Comparison of ENCODE assay signal across 40 mouse cellular contexts in genomic region chr11:58787651-58788050, GRCm38 (mm10). TPM values are rescaled to one million over a fixed set of nuclear protein-coding genes. Genes with fewer than 3 reads are reported as not detected.
DNase-seq lines count a peak whose midpoint lies in the region; ATAC-seq lines count a peak whose summit lies in the region.
"Had no signal": no experiment of that assay in that cellular context is flagged by ENCODE, and none has a peak within 500 bp of the region (broad histone marks: within the 10 kb centered on the region; RNA-seq: fewer than 3 reads in every experiment).

No protein-coding gene starts in this region.

- ATAC-seq in midbrain, embryonic 13.5 days, result no peak
- ATAC-seq: forebrain, postnatal 0 days; hindbrain, embryonic 16.5 days; intestine, embryonic 16.5 days; lung, postnatal 0 days; midbrain, embryonic 15.5 days; Patski had no signal

- H3K27me3 ChIP-seq in splenic B cell, adult 2 months (ENCODE audit: control insufficient read depth, insufficient read depth, low read length, poor library complexity, severe bottlenecking), result no peaks in the 10 kb centered on the region
- H3K27me3 ChIP-seq in midbrain, embryonic 13.5 days, result no peaks in the 10 kb centered on the region
- H3K27me3 ChIP-seq: embryonic facial prominence, embryonic 12.5 days; heart, embryonic 13.5 days; limb, embryonic 15.5 days; liver, embryonic 13.5 days; midbrain, embryonic 15.5 days; neural tube, embryonic 12.5 days; Patski had no signal

- peak; percentile 71 for DNase-seq in heart, adult 11 months
- no peak for DNase-seq in heart, postnatal 10 days
- DNase-seq in splenic B cell, adult 2 months (ENCODE audit: low read depth, low spot score), result peak; percentile 41
- DNase-seq in thymus, postnatal 14 days, result peak; percentile 73
- DNase-seq in MN1 (ENCODE audit: low spot score), result no peak
- DNase-seq in left cerebral cortex, postnatal 4 days, result no peak
- DNase-seq: adrenal gland, postnatal 25 days; cerebellum, adult 11-12 months; cerebellum, adult 9-11 months; embryo, embryonic 11 days; forebrain, postnatal 0 days; heart, postnatal 14 days; kidney, adult 8-10 months; kidney, postnatal 4 days; liver, embryonic 13.5 days; lung, adult 18-20 months; right cerebral cortex, adult 18-20 months; right cerebral cortex, postnatal 4 days had no signal

- peaks cover 10% of the 10 kb centered on the region for H3K4me1 ChIP-seq in midbrain, embryonic 13.5 days (replicated peaks)
- H3K4me1 ChIP-seq: embryonic facial prominence, embryonic 12.5 days; limb, embryonic 10.5 days; limb, embryonic 15.5 days; liver, embryonic 13.5 days; neural tube, embryonic 12.5 days had no signal

- no peaks in the 10 kb centered on the region for H3K9me3 ChIP-seq in midbrain, embryonic 13.5 days
- H3K9me3 ChIP-seq: embryonic facial prominence, embryonic 12.5 days; G1E; heart, embryonic 13.5 days; hindbrain, embryonic 10.5 days; limb, embryonic 10.5 days; limb, embryonic 15.5 days; liver, embryonic 13.5 days; midbrain, embryonic 15.5 days; neural tube, embryonic 12.5 days had no signal

- intact Hi-C loops in heart, postnatal 10 days (cut with DNase I), result no loop called here
- intact Hi-C loops in left cerebral cortex, postnatal 4 days (cut with DNase I), result no loop called here

- H3K4me2 ChIP-seq in midbrain, embryonic 13.5 days (replicated peaks), result no peak overlapping the region
- H3K4me2 ChIP-seq: embryonic facial prominence, embryonic 12.5 days; heart, embryonic 13.5 days; limb, embryonic 15.5 days; liver, embryonic 13.5 days; midbrain, embryonic 15.5 days; neural tube, embryonic 12.5 days had no signal

- H3K4me3 ChIP-seq in midbrain, embryonic 13.5 days (replicated peaks), result no peak overlapping the region
- H3K4me3 ChIP-seq: embryonic facial prominence, embryonic 12.5 days; heart, embryonic 13.5 days; hindbrain, embryonic 10.5 days; limb, embryonic 10.5 days; limb, embryonic 15.5 days; liver, embryonic 13.5 days; midbrain, embryonic 15.5 days; neural tube, embryonic 12.5 days had no signal

- no peak overlapping the region for H3K27ac ChIP-seq in midbrain, embryonic 13.5 days
- H3K27ac ChIP-seq: embryonic facial prominence, embryonic 12.5 days; heart, embryonic 13.5 days; hindbrain, embryonic 10.5 days; kidney, postnatal 0 days; limb, embryonic 10.5 days; limb, embryonic 15.5 days; liver, embryonic 13.5 days; midbrain, embryonic 15.5 days; neural tube, embryonic 12.5 days had no signal

- WGBS in midbrain, embryonic 13.5 days, result 92% methylated on average over 10 of the region's 10 CpGs

- H3K9ac ChIP-seq in midbrain, embryonic 13.5 days (replicated peaks), result no peak overlapping the region
- H3K9ac ChIP-seq: embryonic facial prominence, embryonic 12.5 days; forebrain, postnatal 0 days; heart, embryonic 13.5 days; limb, embryonic 15.5 days; liver, embryonic 13.5 days; midbrain, embryonic 15.5 days; neural tube, embryonic 12.5 days had no signal

- H3K36me3 ChIP-seq in splenic B cell, adult 2 months (ENCODE audit: control insufficient read depth, insufficient read depth, low read length, poor library complexity, severe bottlenecking), result no peaks in the 10 kb centered on the region
- no peaks in the 10 kb centered on the region for H3K36me3 ChIP-seq in midbrain, embryonic 13.5 days
- H3K36me3 ChIP-seq: embryonic facial prominence, embryonic 12.5 days; G1E; heart, embryonic 13.5 days; hindbrain, embryonic 10.5 days; limb, embryonic 10.5 days; limb, embryonic 15.5 days; liver, embryonic 13.5 days; midbrain, embryonic 15.5 days; neural tube, embryonic 12.5 days had no signal

RNA-seq across cellular contexts. Expression of gene Olfr314, which starts 4.9 kb away (rescaled TPM):
- not detected for total RNA-seq in heart, postnatal 10 days (2021)
- polyA plus RNA-seq in midbrain, embryonic 13.5 days (2015; fragmentation: Nextera tagmentation; extraction: Ambion mirVana), result not detected in 2 replicates
- total RNA-seq in left cerebral cortex, postnatal 4 days (2021), result not detected
- total RNA-seq: adrenal gland, postnatal 25 days; forebrain, postnatal 0 days; gastrocnemius, adult 8-10 months; gastrocnemius, postnatal 4 days; heart, adult 8-10 months; heart, postnatal 14 days; layer of hippocampus, adult 8-10 months; layer of hippocampus, postnatal 25 days had no signal
- polyA plus RNA-seq: embryonic facial prominence, embryonic 12.5 days; forebrain, postnatal 0 days; G1E; hindbrain, embryonic 10.5 days; hindbrain, embryonic 16.5 days; intestine, embryonic 16.5 days; kidney, postnatal 0 days; limb, embryonic 10.5 days; limb, embryonic 15.5 days; liver, embryonic 13.5 days; lung, postnatal 0 days; midbrain, embryonic 15.5 days; neural tube, embryonic 12.5 days; Patski; spleen, adult 2 months; stomach, embryonic 14.5 days; testis, adult 2 months had no signal

RNA-seq across cellular contexts. Expression of gene Fam183b, which starts 14.1 kb away (rescaled TPM):
- total RNA-seq in heart, postnatal 10 days (2021), result under 1 TPM in 1 of 2 experiments, not detected in 1; 0.67 TPM
- 2.4 and 7.3 TPM in 2 replicates for polyA plus RNA-seq in midbrain, embryonic 13.5 days (2015; fragmentation: Nextera tagmentation; extraction: Ambion mirVana)
- total RNA-seq in left cerebral cortex, postnatal 4 days (2021), result 1 to 10 TPM; 1.6 to 1.8 TPM
- total RNA-seq: G1E; gastrocnemius, adult 8-10 months; heart, postnatal 14 days had no signal
- polyA plus RNA-seq: G1E; limb, embryonic 10.5 days; limb, embryonic 15.5 days; liver, embryonic 13.5 days; Patski; spleen, adult 2 months had no signal

RNA-seq across cellular contexts. Expression of gene Olfr315, which starts 14.7 kb away (rescaled TPM):
- total RNA-seq in heart, postnatal 10 days (2021), result not detected
- not detected in 2 replicates for polyA plus RNA-seq in midbrain, embryonic 13.5 days (2015; fragmentation: Nextera tagmentation; extraction: Ambion mirVana)
- not detected for total RNA-seq in left cerebral cortex, postnatal 4 days (2021)
- total RNA-seq: adrenal gland, postnatal 25 days; G1E; gastrocnemius, adult 8-10 months; gastrocnemius, postnatal 4 days; heart, adult 8-10 months; heart, postnatal 14 days; layer of hippocampus, adult 8-10 months; layer of hippocampus, postnatal 25 days had no signal
- polyA plus RNA-seq: embryonic facial prominence, embryonic 12.5 days; forebrain, postnatal 0 days; G1E; heart, embryonic 13.5 days; hindbrain, embryonic 10.5 days; hindbrain, embryonic 16.5 days; intestine, embryonic 16.5 days; kidney, postnatal 0 days; limb, embryonic 10.5 days; limb, embryonic 15.5 days; liver, embryonic 13.5 days; lung, postnatal 0 days; midbrain, embryonic 15.5 days; neural tube, embryonic 12.5 days; Patski; spleen, adult 2 months; stomach, embryonic 14.5 days; testis, adult 2 months had no signal

RNA-seq across cellular contexts. Expression of gene Olfr313, which starts 27.1 kb away (rescaled TPM):
- not detected for total RNA-seq in heart, postnatal 10 days (2021)
- 0.10 TPM in 1 of 2 replicates, not detected in the other for polyA plus RNA-seq in midbrain, embryonic 13.5 days (2015; fragmentation: Nextera tagmentation; extraction: Ambion mirVana)
- total RNA-seq in left cerebral cortex, postnatal 4 days (2021), result not detected
- total RNA-seq: adrenal gland, postnatal 25 days; forebrain, postnatal 0 days; gastrocnemius, adult 8-10 months; gastrocnemius, postnatal 4 days; heart, adult 8-10 months; heart, postnatal 14 days; layer of hippocampus, adult 8-10 months; layer of hippocampus, postnatal 25 days had no signal
- polyA plus RNA-seq: embryonic facial prominence, embryonic 12.5 days; forebrain, postnatal 0 days; G1E; hindbrain, embryonic 10.5 days; hindbrain, embryonic 16.5 days; intestine, embryonic 16.5 days; kidney, postnatal 0 days; limb, embryonic 10.5 days; limb, embryonic 15.5 days; liver, embryonic 13.5 days; lung, postnatal 0 days; midbrain, embryonic 15.5 days; neural tube, embryonic 12.5 days; Patski; spleen, adult 2 months; stomach, embryonic 14.5 days had no signal

RNA-seq across cellular contexts. Expression of gene Olfr316, which starts 35.1 kb away (rescaled TPM):
- total RNA-seq in heart, postnatal 10 days (2021), result not detected
- polyA plus RNA-seq in midbrain, embryonic 13.5 days (2015; fragmentation: Nextera tagmentation; extraction: Ambion mirVana), result not detected in 2 replicates
- total RNA-seq in left cerebral cortex, postnatal 4 days (2021), result not detected
- total RNA-seq: adrenal gland, postnatal 25 days; forebrain, postnatal 0 days; gastrocnemius, adult 8-10 months; gastrocnemius, postnatal 4 days; heart, adult 8-10 months; heart, postnatal 14 days had no signal
- polyA plus RNA-seq: embryonic facial prominence, embryonic 12.5 days; G1E; heart, embryonic 13.5 days; hindbrain, embryonic 10.5 days; hindbrain, embryonic 16.5 days; intestine, embryonic 16.5 days; kidney, postnatal 0 days; limb, embryonic 10.5 days; limb, embryonic 15.5 days; liver, embryonic 13.5 days; lung, postnatal 0 days; midbrain, embryonic 15.5 days; neural tube, embryonic 12.5 days; Patski; spleen, adult 2 months; stomach, embryonic 14.5 days had no signal

Comparison
In these comparisons a context has a peak if more than half of its experiments do, and no peak if none do; other contexts are left out.
1. DNase-seq: peak in heart, adult 11 months (single experiment), splenic B cell, adult 2 months (single experiment) and thymus, postnatal 14 days (single experiment); none in heart, postnatal 10 days (0 of 2), MN1 (single experiment) and left cerebral cortex, postnatal 4 days (single experiment).